Mouse (Mus musculus): Measurements from ENCODE around the gene Itsn1. TPM values are rescaled to one million over a fixed set of nuclear protein-coding genes. Genes with fewer than 3 reads are reported as not detected.

Gene Itsn1
- polyA plus RNA-seq, 1 experiment from 2014 or later = 61.2 TPM

DNA sequence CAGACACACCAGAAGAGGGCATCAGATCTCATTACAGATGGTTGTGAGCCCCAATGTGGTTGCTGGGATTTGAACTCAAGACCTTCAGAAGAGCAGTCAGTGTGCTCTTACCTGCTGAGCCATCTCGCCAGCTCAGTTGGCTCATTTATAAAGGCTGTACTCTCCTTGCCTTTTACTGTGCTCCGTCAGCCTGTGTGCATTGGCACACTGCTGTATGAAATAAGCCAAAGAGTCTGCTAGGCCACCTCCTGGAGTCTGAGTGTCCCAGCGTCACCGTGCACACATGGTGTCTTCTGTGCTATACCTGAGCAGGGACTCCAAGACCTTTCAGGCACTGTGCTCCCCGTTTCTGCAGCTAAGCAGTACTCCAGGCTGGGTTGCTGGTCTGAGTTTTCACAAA is 40.8 kb downstream of the Itsn1 start:
- 0 out of 2 replicates have a peak overlapping the region, but pooled peaks have one; percentile 5 for H3K9ac ChIP-seq (ENCODE audit: low read length)
- no peaks in the 10 kb centered on the region for H3K27me3 ChIP-seq (ENCODE audit: control insufficient read depth, insufficient read depth, low read length)
- WGBS = 75% methylated on average over 5 of the region's 5 CpGs
- ATAC-seq (ENCODE audit: insufficient read depth, low FRiP score, low TSS enrichment) (no peak), DNase-seq (ENCODE audit: low spot score) (no peak)
- no peaks in the 10 kb centered on the region for H3K36me3 ChIP-seq (ENCODE audit: control insufficient read depth, insufficient read depth, low read length)
- no peaks in the 10 kb centered on the region for H3K9me3 ChIP-seq (ENCODE audit: control insufficient read depth, low read length)
- H3K4me1 ChIP-seq (ENCODE audit: control insufficient read depth, insufficient read depth, low read length) = peaks cover 31% of the 10 kb centered on the region
- peak overlapping the region; percentile 78 for H3K27ac ChIP-seq (ENCODE audit: low read depth, low read length)
- no peak overlapping the region for H3K4me2 ChIP-seq (ENCODE audit: low read depth)
- H3K4me3 ChIP-seq (ENCODE audit: low read depth, low read length) = no peak overlapping the region

DNA sequence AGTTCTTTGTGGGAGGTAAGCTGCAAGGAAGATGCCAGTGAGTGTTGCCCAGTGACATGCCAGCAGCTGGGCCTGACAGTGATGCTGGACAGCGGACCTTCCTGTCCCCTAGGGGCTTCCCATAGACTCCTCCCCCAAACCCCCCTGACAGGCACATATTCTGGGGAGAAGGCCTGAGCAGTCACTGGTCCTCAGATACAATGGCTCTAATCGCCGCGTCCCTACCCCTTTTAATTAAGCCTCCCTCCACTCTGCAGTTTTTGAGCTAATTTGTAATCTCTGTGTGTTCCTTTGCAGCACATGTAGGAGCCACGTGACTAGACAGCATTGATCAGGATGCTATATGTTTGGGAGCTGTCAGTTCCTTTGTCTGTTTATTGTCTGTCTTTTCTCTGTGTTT is 41.6 kb downstream of the Itsn1 start:
- Histone ChIP-seq H3K27me3 (ENCODE audit: control insufficient read depth, insufficient read depth, low read length) (no peaks in the 10 kb centered on the region), H3K27ac (ENCODE audit: low read depth, low read length) (peak overlapping the region; percentile 78), H3K4me2 (ENCODE audit: low read depth) (no peak overlapping the region), H3K36me3 (ENCODE audit: control insufficient read depth, insufficient read depth, low read length) (no peaks in the 10 kb centered on the region), H3K9me3 (ENCODE audit: control insufficient read depth, low read length) (no peaks in the 10 kb centered on the region), H3K9ac (ENCODE audit: low read length) (no peak overlapping the region), H3K4me1 (ENCODE audit: control insufficient read depth, insufficient read depth, low read length) (peaks cover 31% of the 10 kb centered on the region), H3K4me3 (ENCODE audit: low read depth, low read length) (no peak overlapping the region)
- DNase-seq (ENCODE audit: low spot score) = peak; percentile 82
- 31% methylated on average over 5 of the region's 5 CpGs for WGBS
- ATAC-seq (ENCODE audit: insufficient read depth, low FRiP score, low TSS enrichment) = peak; percentile 96

DNA sequence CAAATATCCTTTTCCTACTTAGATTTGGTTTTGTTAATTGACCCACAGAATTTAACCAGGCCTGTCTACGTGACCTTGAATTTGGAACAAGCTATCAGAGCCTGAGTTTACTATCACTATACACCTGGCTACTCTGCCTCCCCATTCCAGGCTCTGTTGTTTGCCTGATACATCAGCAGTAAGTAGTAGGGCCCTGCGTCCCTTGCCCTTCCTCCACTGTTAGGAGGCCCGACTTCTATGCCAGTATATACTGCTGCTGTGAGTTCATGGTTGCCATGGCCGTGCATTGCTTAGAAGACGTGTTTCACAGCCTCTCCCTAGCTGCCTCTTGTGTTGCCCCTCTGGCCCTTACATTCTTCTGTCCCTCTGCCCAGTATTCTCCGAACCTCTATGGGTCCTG is 42.3 kb downstream of the Itsn1 start:
- H3K4me1 ChIP-seq (ENCODE audit: control insufficient read depth, insufficient read depth, low read length) = peaks cover 31% of the 10 kb centered on the region
- peak; percentile 42 for ATAC-seq (ENCODE audit: insufficient read depth, low FRiP score, low TSS enrichment)
- no peaks in the 10 kb centered on the region for H3K36me3 ChIP-seq (ENCODE audit: control insufficient read depth, insufficient read depth, low read length)
- H3K27ac ChIP-seq (ENCODE audit: low read depth, low read length) = peak overlapping the region; percentile 78
- no peak overlapping the region for H3K4me3 ChIP-seq (ENCODE audit: low read depth, low read length)
- peak overlapping the region; percentile 24; the same call in 1 of the 2 replicates for H3K4me2 ChIP-seq (ENCODE audit: low read depth)
- no peaks in the 10 kb centered on the region for H3K9me3 ChIP-seq (ENCODE audit: control insufficient read depth, low read length)
- 60% methylated on average over 6 of the region's 6 CpGs for WGBS
- DNase-seq (ENCODE audit: low spot score) = no peak
- no peaks in the 10 kb centered on the region for H3K27me3 ChIP-seq (ENCODE audit: control insufficient read depth, insufficient read depth, low read length)
- H3K9ac ChIP-seq (ENCODE audit: low read length) = no peak overlapping the region; the same call in 1 of the 2 replicates

- ATAC-seq (ENCODE audit: insufficient read depth, low FRiP score, low TSS enrichment) = no peak
- WGBS = 76% methylated on average over 7 of the region's 7 CpGs
- Histone ChIP-seq H3K36me3 (ENCODE audit: control insufficient read depth, insufficient read depth, low read length) (no peaks in the 10 kb centered on the region), H3K9me3 (ENCODE audit: control insufficient read depth, low read length) (no peaks in the 10 kb centered on the region), H3K4me1 (ENCODE audit: control insufficient read depth, insufficient read depth, low read length) (peaks cover 22% of the 10 kb centered on the region), H3K27me3 (ENCODE audit: control insufficient read depth, insufficient read depth, low read length) (no peaks in the 10 kb centered on the region), H3K9ac (ENCODE audit: low read length) (no peak overlapping the region), H3K4me2 (ENCODE audit: low read depth) (no peak overlapping the region), H3K27ac (ENCODE audit: low read depth, low read length) (no peak overlapping the region; the same call in 1 of the 2 replicates), H3K4me3 (ENCODE audit: low read depth, low read length) (no peak overlapping the region)
- no peak for DNase-seq (ENCODE audit: low spot score)
Observed at GRCm38 (mm10) chr16:91772586-91772985, 43.5 kb downstream of the Itsn1 start.

DNA sequence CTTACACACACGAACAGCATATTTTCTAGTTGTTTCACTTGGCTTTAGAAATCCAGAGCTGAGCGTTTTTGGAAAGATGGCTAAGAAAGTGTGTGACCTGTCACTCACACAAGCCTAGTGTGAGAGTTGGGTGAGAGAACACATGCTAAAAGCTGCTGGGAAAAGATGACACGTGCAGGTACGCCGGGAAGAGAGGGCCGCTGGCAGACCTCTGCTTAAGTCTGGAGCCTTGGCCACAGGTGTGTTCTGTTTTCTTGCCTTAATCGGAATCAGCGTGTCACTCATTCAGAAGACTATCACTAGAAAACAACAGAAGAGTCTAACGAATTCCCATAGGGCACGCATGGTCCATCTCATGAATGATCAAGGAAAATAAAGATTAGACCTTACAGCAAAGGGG is 50.5 kb downstream of the Itsn1 start:
- Histone ChIP-seq H3K4me1 (ENCODE audit: control insufficient read depth, insufficient read depth, low read length) (no peaks in the 10 kb centered on the region), H3K9ac (ENCODE audit: low read length) (no peak overlapping the region), H3K36me3 (ENCODE audit: control insufficient read depth, insufficient read depth, low read length) (no peaks in the 10 kb centered on the region; the same call in 1 of the 2 replicates), H3K9me3 (ENCODE audit: control insufficient read depth, low read length) (no peaks in the 10 kb centered on the region), H3K27ac (ENCODE audit: low read depth, low read length) (no peak overlapping the region), H3K4me3 (ENCODE audit: low read depth, low read length) (no peak overlapping the region), H3K27me3 (ENCODE audit: control insufficient read depth, insufficient read depth, low read length) (no peaks in the 10 kb centered on the region), H3K4me2 (ENCODE audit: low read depth) (no peak overlapping the region)
- WGBS = 85% methylated on average over 10 of the region's 10 CpGs
- ATAC-seq (ENCODE audit: insufficient read depth, low FRiP score, low TSS enrichment) = no peak
- DNase-seq (ENCODE audit: low spot score) = no peak

GRCm38 (mm10) chr16:91780151-91780550 is 51.1 kb downstream of the Itsn1 start:
- no peak for ATAC-seq (ENCODE audit: insufficient read depth, low FRiP score, low TSS enrichment)
- Histone ChIP-seq H3K9ac (ENCODE audit: low read length) (no peak overlapping the region), H3K36me3 (ENCODE audit: control insufficient read depth, insufficient read depth, low read length) (no peaks in the 10 kb centered on the region; the same call in 1 of the 2 replicates), H3K9me3 (ENCODE audit: control insufficient read depth, low read length) (no peaks in the 10 kb centered on the region), H3K4me2 (ENCODE audit: low read depth) (no peak overlapping the region), H3K27me3 (ENCODE audit: control insufficient read depth, insufficient read depth, low read length) (no peaks in the 10 kb centered on the region), H3K4me3 (ENCODE audit: low read depth, low read length) (no peak overlapping the region), H3K4me1 (ENCODE audit: control insufficient read depth, insufficient read depth, low read length) (no peaks in the 10 kb centered on the region), H3K27ac (ENCODE audit: low read depth, low read length) (no peak overlapping the region)
- 85% methylated on average over 7 of the region's 7 CpGs for WGBS
- DNase-seq (ENCODE audit: low spot score) = no peak

DNA sequence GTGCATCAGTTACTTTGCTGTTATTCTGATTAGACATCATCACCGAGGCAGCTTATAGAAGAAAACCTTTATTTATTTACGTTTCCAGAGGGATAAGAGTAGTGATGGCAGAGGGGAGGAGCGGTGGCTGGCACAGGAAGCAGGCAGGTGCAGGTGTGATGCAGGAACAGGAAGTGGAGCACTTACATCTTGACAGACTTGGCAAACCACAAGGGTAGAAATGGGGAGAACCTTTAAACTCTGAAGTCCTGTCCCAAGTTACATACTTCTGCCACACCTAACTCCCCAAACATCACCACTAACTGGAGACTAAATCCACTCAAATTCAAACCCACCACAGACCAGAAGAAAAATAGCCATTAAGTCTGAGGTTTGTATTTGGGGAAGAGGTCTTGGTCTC is 51.7 kb downstream of the Itsn1 start:
- Histone ChIP-seq H3K36me3 (ENCODE audit: control insufficient read depth, insufficient read depth, low read length) (no peaks in the 10 kb centered on the region; the same call in 1 of the 2 replicates), H3K27ac (ENCODE audit: low read depth, low read length) (no peak overlapping the region), H3K4me1 (ENCODE audit: control insufficient read depth, insufficient read depth, low read length) (no peaks in the 10 kb centered on the region), H3K9me3 (ENCODE audit: control insufficient read depth, low read length) (no peaks in the 10 kb centered on the region), H3K4me2 (ENCODE audit: low read depth) (no peak overlapping the region), H3K9ac (ENCODE audit: low read length) (no peak overlapping the region), H3K4me3 (ENCODE audit: low read depth, low read length) (no peak overlapping the region), H3K27me3 (ENCODE audit: control insufficient read depth, insufficient read depth, low read length) (no peaks in the 10 kb centered on the region)
- WGBS = 94% methylated on average over 3 of the region's 3 CpGs
- DNase-seq (ENCODE audit: low spot score) (no peak), ATAC-seq (ENCODE audit: insufficient read depth, low FRiP score, low TSS enrichment) (no peak)

GRCm38 (mm10) chr16:91783191-91783590 is 54.1 kb downstream of the Itsn1 start:
- H3K9me3 ChIP-seq (ENCODE audit: control insufficient read depth, low read length) = no peaks in the 10 kb centered on the region
- no peak for DNase-seq (ENCODE audit: low spot score)
- H3K27ac ChIP-seq (ENCODE audit: low read depth, low read length) = no peak overlapping the region
- H3K36me3 ChIP-seq (ENCODE audit: control insufficient read depth, insufficient read depth, low read length) = no peaks in the 10 kb centered on the region; the same call in 1 of the 2 replicates
- no peak overlapping the region for H3K9ac ChIP-seq (ENCODE audit: low read length)
- no peak for ATAC-seq (ENCODE audit: insufficient read depth, low FRiP score, low TSS enrichment)
- no peak overlapping the region for H3K4me2 ChIP-seq (ENCODE audit: low read depth)
- H3K4me3 ChIP-seq (ENCODE audit: low read depth, low read length) = no peak overlapping the region
- H3K4me1 ChIP-seq (ENCODE audit: control insufficient read depth, insufficient read depth, low read length) = no peaks in the 10 kb centered on the region
- WGBS = 93% methylated on average over 7 of the region's 7 CpGs
- no peaks in the 10 kb centered on the region for H3K27me3 ChIP-seq (ENCODE audit: control insufficient read depth, insufficient read depth, low read length)

DNA sequence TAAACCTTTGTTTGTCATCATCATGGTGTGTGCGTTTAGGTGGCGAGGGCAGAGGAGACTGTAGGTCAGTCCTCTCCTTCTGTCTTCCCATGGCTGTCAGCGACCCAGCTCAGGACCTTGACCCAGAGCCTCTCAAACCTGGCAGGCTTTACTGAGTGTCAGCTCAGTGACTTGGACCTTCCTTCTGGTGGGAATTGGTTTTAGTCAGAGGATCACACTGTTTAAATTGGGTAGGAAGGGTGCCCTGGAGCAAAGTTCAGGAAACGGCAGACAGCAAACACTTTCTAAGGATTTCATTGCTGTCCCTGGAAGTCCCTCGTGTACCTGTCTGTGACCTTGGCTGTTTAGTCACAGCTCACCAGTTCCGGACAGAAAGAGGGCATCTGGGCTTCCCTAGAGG is 55.2 kb downstream of the Itsn1 start:
- WGBS = 93% methylated on average over 6 of the region's 6 CpGs
- Histone ChIP-seq H3K4me1 (ENCODE audit: control insufficient read depth, insufficient read depth, low read length) (no peaks in the 10 kb centered on the region), H3K36me3 (ENCODE audit: control insufficient read depth, insufficient read depth, low read length) (no peaks in the 10 kb centered on the region; the same call in none of the 2 replicates), H3K4me2 (ENCODE audit: low read depth) (no peak overlapping the region), H3K4me3 (ENCODE audit: low read depth, low read length) (no peak overlapping the region), H3K27me3 (ENCODE audit: control insufficient read depth, insufficient read depth, low read length) (no peaks in the 10 kb centered on the region), H3K9ac (ENCODE audit: low read length) (no peak overlapping the region), H3K9me3 (ENCODE audit: control insufficient read depth, low read length) (no peaks in the 10 kb centered on the region), H3K27ac (ENCODE audit: low read depth, low read length) (no peak overlapping the region)
- DNase-seq (ENCODE audit: low spot score) = no peak
- ATAC-seq (ENCODE audit: insufficient read depth, low FRiP score, low TSS enrichment) = no peak

All from neural tube, embryonic 11.5 days (tissue).